Mouse (Mus musculus) myocyte (in vitro differentiated cells): ENCODE results near the gene Susd6.

Experiments
- MYOG ChIP-seq, 3 experiments: IDR thresholded peaks; one replicate each; pipeline ENCODE4 v1.6.1; 2011; ENCODE audit warnings: control low read depth in 2 of 3, low read depth in 2 of 3, mild to moderate bottlenecking in 2 of 3; ENCODE audit not compliant: insufficient read length in 2 of 3, control insufficient read depth in 1 of 3, insufficient read depth in 1 of 3
- POLR2A ChIP-seq: IDR thresholded peaks from one replicate; pipeline ENCODE4 v1.6.1; 2011; ENCODE audit warnings: low read depth, mild to moderate bottlenecking, control low read depth, moderate library complexity; ENCODE audit not compliant: insufficient read length
- USF1 ChIP-seq: IDR thresholded peaks from one replicate; pipeline ENCODE4 v1.6.1; 2011; ENCODE audit warnings: low read depth, mild to moderate bottlenecking, control low read depth, moderate library complexity

DNA sequence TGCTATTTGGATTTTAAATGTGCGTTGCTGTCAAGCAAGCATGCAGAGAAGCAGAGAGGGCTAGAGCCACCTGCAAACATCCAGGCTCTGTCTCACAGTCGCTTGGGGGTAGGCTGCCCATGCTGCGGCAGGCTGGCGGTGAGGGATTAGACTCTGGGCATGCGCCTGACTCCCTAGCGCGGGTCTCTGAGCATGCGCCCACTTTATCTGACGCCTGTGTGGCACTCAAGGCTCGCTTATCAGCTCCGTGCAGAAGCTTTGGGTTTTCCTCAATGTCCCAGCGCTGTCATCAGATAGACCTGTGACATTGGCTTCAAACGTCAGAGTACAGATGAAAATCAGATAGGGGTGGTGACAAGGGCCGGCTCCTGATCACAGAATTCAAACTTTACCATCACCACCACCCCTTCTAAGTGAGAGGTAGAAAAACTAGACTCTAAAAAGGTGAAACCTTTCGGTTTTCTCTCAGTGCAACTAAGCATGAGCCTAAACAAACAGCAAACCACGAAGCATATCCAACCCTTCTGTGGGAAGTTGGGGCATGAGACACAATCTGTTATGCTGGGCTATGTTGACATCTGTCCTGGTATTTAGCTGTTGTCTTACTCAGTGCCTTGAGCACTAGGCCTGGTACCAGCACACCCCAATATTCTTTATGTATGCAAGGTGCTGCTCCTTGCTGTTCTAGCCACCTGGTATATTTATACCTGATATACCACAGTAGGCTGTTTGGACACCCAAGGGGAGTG, 11.9 kb upstream of the Susd6 start:
- no peak for TF ChIP-seq MYOG (IDR thresholded peaks at IDR 0.05; ENCODE audit: control insufficient read depth in 1 of 3, insufficient read depth in 1 of 3, insufficient read length in 2 of 3, low read depth in 2 of 3)
- TF ChIP-seq POLR2A = no peak
- no peak for TF ChIP-seq USF1
